Mouse (Mus musculus) embryonic fibroblast, embryonic 13.5 days (primary cell): ENCODE data around the gene Sec62.

Source experiments
- CTCF ChIP-seq: IDR thresholded peaks from 2 replicates; pipeline ENCODE4 v1.5.1; 2011; ENCODE audit warnings: mild to moderate bottlenecking, control low read depth, low read length, moderate library complexity, borderline replicate concordance; ENCODE audit not compliant: insufficient read depth
- POLR2A ChIP-seq: IDR thresholded peaks from 2 replicates; pipeline ENCODE4 v1.6.1; 2011; ENCODE audit warnings: low read depth, mild to moderate bottlenecking, control low read depth, low read length, moderate library complexity

- TF ChIP-seq CTCF (no peak), POLR2A (no peak)
These were observed 40.6 kb downstream of the Sec62 start for GRCm38 (mm10) chr3:30833254-30833653.
